Mouse (Mus musculus) R1 (cell line): ENCODE results near the gene Cnmd.

ENCODE experiments used
- DNase-seq: peaks from one replicate; pipeline ENCODE4 v3.0.0-alpha.2; 2018; ENCODE audit warnings: low read depth, low spot score

Cnmd gene

DNA sequence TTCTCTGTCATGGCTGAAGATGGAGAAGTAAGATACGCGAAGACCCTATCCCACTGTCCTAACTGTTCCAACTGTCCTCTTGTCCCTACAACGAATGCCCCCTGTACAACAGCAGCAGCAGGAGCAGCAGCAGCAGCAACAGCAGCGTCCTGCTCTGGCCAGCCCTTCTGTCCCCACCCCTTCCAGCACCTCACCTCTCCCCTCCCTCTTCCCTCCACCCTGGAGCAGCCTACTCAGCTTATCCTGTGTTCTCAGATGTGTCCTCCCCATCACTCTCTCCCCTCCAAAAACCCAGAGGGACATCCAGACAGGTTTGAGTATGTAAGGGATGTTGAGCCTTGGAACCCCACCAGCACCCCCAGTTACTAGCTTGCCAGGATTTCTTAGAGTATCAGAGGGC lies at the start of gene Cnmd:
TSS of gene Cnmd (minus strand) at position 170 of the 400 bp plus-strand sequence.
- DNase-seq, result no peak

DNA sequence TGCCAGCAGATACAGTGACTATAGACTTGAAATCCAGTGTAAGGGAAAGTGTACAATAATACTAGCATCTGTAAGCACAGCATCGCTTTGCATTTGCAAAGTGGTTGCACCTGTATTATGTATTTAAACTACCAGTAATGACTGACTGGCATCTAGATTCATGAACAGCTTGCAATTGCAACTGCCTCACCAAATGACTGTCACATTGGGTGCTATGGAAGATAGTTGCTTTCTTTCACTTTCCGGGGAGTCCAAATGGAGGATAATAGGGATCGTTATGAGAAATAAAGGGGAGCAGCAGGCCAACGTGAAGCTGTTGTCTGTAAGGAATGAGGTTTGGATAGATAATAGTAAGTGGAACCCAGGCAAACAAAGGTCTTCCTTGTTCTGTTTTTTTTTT lies 49.3 kb upstream of the Cnmd start:
- no peak for DNase-seq

DNA sequence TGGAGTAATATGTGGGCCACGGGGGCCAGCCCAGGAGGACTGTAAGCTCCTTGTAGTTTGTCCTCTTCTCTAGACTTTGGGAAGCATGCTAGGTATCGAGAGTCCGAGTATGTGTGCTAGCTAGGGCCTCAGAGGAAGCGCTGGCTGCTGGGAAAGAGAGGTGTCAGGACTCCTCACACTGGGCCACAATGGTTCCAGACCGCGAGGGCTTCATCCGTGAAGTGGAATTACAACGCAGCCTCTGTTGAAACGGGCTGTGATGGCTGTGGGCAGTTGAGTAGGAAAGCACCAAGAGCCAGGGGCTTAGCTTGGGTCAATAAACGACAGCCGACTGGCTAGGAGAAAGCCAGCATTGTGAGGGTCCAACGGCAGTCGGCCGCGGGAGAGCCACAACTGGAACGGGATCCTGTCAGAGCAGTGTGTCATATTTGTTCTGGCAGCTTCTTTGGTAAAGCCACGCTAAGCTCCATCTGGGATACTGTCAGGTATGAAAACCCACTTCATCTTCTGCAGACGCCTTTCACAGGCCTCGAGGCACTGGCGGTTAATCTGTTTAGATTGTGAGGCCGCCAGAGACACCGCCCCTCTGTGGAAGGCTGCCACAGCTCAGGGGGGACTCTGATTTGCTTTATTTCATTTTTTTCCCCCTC lies 41.7 kb upstream of the Cnmd start:
- peak; percentile 13 for DNase-seq

DNA sequence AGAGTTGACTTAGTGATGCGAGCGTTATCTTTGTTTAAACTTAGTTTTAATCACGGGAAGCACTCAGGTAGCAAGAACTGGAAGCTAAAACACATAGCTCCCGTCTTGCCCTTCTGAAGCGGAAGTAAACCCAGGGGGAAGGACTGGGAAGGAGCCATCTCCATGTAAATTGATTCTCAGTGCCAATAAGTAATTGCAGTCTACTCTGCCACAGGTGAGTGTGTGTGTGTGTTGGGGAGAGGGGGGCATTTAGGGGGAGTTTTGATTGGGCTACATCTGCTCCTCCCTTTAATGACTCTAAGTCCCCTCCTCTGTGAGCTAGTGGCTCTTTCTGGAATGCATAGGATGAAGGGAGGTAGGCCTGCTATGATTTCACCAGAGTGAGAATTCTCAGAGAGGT lies 39.6 kb upstream of the Cnmd start:
- DNase-seq, result no peak

DNA sequence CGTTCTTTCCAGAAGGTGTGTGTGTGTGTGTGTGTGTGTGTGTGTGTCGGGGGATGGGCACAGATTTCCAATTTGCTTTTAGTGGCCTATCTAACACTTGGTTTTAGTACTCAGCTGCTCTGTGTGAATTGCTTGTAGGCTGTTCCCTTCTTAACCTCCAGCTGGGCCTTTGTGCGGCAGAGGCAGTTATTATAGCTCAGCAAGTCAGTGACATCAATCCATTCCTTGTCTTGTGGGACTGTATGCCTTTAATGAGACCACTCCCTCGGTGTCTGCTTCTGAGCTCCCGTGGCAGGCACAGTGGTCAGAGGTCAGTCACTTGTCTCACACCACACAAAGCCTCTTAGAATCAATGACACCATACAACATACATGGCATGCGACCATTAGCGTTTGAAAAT lies 39.1 kb upstream of the Cnmd start:
- no peak for DNase-seq

DNA sequence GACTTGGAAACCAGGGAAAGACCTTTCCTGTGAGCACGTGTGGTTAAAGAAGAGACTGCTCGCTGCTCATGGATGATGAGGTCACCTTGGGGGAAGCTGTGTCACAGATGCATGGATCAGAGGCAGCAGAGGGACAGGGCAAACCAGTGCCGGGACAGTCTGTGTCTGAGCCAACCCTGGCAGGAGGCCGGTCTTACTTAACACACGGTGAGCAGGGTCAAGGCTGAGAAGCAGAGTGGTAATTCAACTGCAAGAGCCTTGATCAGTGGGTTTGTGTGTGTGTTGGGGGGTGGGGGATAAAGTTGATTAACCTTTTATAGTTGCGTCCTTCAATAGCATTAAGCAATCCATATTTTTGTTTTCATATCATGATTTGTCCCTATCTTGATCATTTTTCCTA lies 37.4 kb upstream of the Cnmd start:
- DNase-seq, result no peak

DNA sequence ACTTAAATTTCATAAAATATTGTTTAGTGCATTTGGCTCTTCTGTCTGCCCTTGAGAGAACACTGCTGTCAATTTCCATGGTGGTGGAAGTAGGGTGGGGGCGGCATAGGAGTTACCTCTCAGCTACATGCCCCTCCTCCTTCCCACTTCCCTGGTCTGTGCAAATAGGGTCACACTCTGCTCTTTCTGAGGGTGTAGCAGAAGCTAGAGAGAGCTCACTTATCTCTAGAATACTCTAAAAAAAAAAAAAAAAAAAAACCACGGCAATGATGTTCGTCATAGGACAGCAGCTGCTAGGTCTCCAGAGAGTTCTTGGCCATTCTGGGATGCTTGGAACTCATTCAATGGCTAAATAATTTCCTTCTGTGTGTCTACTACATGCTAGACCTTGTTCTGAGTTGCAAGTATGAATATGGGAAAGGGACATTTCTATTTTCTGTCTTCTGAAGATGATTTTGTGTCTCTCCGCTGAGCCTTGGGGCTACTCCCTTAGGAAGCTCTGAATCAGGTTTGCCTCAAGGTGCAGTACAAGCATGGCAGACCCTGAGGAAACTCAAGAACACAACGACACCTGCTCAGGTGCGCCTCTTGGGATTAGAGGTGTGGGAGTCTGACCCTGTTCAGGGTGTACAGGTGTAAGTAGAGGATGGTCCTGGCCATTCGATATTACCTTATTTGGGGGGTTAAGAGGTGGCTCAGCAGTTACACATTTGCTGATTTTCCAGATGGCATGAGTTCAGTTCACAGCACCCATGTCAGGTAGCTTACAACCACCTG lies 28.3 kb upstream of the Cnmd start:
- DNase-seq, result no peak

DNA sequence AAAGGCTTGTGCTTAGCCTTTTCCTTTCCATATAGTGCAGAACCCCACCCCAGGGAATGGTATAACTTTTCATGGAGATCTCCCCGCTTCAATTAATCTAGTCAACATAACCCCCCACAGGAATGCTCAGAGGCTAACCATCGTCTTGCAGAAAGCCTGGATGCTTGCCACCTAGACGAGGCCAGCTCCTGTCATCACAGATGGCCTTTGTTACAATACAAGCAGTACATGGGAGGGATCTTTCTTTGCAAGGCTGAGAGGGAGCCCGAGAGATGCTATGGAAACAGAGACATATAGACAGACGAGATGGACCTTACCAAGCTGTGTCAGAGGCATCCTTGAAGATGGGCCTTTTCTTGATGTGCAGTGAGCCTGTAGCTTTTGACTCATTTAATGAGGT lies 18.7 kb upstream of the Cnmd start:
- DNase-seq, result no peak

DNA sequence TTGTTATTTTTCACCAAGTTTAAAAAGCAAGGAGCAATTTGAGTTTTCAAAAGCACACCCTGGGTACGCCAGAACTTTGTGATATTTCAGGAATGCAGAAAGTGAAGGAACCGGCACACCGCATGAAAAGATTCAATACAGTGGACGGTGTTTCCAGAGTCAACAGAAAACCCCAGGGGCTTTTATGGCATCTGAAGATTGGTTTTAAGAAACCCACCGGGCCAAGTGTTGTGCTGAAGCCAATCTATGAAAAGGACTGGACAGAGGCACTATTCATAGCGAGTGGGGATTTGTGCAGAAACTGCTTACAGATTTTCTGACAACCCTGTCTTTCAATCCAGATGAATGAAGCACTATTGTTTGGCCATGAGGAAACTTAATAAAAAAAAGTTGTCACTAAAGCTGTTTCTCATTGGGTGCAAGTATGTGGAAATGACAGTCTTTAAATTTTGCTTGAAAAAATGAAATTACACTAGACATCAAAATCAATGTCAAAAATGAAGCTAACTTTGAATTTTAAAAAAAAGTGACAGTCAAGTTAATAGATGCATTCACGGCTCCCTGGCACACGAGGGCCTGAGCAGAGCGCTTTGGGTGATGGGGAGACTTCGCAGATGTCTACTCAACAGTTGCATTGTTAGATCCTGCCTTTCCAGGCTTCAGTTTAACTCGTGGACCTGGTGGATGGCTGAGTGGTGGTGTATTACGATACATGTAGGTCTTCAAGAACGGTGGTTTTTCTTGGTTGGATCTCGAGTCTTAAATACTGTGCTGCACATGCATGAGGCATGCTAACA lies 16.1 kb upstream of the Cnmd start:
- no peak for DNase-seq

DNA sequence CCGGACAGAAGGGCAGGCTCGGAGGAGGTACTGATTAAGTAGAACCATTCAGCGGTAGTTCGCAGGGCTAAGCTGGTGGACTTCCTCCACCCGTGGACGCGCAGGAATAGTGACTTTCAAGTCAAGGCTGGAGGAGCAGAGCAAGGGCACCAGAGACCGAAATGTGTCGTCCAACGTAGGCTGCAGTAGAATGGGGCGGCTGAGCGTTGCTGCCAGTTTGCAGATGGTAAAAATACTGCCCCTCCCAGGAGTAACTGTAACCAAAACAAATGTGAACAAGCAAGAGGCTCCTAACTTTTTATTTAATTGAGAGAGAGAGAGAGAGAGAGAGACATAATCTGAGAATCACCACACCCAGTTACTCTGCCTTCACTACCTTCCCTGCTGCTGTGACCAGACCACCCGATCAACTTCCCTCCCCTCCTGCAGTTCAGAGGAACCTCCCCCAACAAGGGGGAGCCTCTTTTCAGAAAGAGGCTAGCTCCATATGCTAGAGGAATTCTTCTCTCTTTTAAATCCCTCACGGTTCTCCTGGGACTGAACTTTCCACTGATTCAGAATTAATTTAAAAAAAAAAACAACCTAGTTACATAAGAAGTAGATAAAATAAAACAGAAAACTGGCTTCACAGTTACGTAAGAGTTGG lies 15.3 kb upstream of the Cnmd start:
- no peak for DNase-seq

DNA sequence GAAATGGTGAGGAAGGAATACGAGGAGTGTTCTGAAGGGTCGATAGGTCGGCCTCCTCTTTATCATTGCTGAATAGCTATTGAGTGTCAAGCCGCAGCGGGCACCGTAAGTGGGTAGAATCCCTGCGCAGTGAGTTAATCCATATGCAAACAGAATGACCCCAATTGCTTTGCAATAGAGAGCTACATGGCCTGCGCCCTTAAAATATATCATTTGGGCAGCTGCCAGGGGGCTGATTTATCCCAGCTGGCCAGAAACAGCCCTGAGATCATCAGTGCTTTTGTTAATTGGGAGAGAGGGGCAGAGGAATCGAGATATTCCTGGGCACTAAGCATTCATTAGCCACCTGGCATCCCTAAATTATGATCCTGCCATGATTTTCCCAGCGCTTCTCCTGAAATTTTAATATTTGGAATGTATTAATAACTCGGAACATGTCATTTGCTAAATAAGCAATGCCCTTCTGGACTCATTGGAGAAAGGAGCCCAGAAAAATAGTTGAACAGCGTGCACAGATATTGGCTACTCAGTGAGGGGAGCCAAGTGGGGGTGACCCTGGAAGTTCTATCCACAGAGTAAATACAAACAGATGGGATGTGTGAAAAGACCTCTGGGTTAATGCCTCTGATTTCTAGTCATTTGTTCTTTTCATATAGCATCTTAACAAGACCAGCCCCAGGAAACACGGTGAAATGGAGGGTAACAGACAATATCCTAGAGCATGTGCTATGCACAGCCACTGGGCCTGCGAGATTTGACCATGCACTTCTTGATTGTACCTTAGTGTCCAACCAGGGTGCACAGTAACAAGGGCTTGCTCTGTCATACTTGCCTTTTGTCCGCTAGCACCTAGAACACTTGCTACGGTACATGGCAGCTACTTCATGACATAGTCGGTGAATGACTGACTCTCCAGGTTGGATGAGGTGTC lies 11.4 kb upstream of the Cnmd start:
- no peak for DNase-seq

DNA sequence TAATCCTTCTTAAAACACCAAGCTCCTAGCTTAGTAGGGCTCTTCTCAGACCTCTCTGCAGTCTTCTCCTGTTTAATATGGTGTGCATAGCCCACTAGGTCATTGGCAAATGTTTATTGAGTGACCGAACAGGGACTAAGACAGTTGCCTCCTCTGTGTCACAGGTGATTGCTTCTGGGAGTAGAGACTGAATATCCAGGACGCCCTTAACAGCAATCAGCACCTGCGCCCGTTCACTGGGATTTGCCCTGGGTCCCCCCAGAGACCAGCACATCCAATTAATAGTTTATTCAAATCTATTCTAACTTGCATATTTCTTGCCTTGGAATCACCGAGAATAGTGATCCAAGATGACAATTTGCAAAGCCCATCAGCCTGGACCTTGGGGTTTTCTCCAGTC lies 10.6 kb upstream of the Cnmd start:
- DNase-seq, result no peak

DNA sequence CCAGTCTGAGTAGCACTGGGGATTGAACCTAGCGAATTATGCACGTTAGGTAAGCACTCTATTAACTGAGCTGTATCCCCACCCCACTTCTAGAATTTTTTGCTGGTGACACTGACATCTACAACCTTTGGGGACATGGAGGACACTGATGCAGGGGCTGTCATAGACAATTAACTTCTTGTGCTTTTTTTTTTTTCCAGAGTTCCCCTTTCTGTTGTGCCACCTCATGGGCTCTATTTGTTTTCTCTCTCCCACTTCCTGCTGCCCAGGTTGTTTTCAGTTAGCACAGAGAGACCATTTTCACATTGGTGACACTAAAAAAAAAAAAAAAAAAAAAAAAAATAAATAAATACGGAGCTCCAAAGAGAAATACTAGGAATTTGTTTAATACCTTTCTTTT lies 9.0 kb upstream of the Cnmd start:
- DNase-seq, result no peak

DNA sequence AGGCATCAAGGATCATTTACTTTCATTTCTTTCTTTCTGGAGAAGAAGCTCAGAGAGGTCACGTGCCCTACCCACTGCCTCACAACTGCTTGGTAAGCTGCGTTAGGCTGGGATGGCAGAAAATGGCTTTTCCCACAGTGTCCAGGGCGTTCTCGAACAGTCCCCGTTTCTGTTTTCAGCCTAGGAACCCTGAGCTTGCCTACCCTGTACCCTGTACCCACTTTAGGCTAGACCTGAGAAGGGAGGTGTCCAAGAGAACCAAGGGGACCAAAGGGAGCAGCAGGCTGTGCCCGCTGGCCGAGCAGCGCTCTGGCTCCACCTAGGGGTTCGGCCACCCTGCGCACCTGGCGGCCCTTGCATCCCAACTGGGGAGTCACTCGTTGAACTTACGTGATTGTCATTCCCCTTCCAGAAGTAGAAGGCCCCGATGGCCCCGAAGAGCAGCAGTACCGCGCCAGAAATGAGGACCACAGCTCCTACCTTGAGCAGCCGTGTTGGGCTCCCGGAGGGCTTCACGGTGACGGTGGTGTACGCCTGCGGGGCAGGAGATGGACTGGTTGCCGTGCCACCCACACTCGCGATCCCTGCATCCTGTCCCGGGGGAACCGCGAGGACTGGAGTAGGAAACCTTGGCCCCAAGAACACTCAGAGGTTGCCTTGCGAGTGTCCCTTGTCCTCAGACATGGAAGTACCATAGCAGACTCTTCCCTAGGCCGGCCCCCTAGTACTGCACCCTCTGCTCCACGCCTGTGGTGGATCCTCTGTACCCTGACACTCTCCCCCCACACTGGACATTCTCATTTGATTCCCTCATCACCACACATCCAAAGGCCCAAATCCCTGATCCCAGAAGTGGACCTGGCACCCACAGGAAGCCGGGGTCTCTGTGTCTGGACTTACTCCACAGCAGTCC lies 709 bp downstream of the Cnmd start:
- peak; percentile 55 for DNase-seq

DNA sequence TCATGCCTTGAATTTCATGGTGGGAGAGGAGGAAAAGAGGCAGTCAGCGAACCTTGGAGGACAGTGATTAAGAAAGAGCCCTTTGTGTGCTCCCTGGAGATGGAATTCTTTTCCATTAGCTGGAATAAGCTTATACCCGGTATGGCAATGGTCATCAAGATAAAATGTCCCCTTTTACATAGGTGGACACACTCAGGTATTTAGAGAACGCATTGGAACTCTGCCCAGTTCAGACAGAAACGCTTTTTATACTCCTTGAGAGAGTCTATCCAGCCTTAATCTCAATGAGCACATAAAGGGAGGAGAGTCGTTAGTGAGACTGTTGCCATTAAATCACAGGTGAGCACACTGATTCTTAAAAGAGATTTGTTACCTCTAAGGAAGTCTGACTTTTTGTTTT lies 1.5 kb downstream of the Cnmd start:
- no peak for DNase-seq

DNA sequence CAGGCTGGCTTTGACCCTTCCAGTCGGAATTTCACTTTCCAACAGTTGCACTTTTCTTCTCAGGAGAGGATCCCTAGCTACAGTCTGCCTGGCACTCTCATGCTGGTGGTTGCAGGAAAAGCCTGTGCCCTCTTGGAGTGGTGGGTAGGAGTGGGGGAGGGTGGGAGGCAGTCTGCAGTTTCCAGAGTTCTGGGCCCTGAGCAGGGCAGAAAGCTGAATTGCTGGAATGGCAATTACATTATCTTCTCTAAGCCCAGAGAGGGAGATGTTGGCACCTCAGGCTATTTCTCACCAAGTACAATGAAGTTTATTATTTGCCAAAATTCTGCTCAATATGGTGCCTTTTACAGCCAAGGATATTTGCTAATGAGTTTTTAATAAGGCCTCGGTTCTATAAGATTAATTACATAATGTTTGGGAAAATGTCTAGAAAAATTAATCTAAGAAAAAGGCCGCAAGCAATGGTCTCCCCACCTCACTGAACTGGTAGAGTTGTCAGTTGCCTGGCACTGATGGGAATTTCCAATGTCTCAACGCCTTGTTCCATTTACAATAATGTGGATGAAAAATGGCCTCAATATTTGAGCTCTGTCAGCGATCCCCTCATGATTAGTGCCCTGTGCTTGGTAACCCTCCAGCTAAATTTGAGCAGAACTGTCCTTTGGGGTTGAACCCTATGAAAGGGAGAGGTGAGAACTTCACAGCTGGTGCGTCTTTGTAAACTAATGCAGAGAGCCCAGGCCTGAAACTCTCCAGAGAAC lies 3.0 kb downstream of the Cnmd start:
- DNase-seq, result no peak

DNA sequence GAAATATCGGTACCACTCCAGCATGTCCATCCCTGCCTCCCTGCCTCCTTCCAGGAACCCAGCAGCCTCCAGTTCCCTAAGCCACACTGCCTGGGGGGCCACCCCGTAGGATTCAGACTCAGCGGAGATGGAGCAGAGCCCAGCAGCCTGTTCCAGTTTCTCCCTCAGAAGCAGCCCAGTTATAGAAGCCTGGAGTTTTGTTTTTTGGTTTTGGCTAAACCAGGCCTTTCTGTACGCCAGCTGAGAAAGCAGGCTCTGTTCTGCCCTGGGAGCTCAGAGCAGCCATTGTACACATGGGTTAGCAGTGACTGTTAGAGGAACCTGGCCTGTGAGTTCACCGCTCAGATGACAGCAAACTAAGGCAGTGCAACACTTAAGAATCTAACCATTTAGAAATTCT lies 3.7 kb downstream of the Cnmd start:
- no peak for DNase-seq

DNA sequence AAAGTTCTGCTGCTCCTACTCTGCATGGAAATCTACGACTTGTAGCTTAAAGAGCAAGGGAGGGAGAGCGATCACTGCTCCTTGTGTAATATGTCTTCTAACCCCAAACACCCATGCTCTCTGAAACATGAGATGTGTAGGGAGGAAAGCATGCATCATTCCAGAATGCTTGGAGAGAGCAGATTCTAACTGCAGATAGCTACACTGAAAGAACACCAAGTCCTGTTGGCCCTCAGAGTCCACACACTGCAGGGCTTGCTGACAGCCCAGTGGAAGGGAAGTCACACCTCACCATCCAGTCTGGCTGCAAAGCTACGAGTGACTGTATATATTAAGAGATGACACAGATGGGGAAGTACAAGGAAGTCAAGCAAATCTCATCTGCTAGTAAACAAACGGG lies 9.3 kb downstream of the Cnmd start:
- no peak for DNase-seq

DNA sequence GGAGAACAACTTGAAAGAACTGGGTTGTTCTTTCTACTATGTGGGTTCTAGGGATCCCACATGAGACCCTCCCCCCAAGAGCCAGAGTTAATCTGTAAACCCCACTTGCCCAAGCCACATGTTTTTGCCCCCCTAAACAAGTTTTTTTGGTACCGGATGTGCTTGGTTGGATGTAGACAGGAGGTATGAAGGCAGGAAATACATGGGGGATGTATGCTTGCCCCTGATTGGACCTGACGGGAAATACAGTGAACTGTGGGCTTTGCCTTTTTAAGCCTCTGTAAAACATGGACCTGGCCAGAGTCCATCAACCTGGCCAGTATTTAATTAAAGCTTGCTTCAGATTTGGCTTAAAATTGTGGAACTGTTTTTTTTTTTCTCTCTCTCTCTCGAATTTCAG lies 12.3 kb downstream of the Cnmd start:
- DNase-seq, result no peak
